Mouse (Mus musculus) Patski (cell line): Measurements from ENCODE around the gene Fsip1. TPM values are rescaled to one million over a fixed set of nuclear protein-coding genes. Genes with fewer than 3 reads are reported as not detected.

Experiments
- ATAC-seq: fragments of 100-300 bp; one replicate; pipeline ENCODE4 v1.8.0; 2021
- CTCF ChIA-PET: fragments of 350-600 bp; sonication (Branson Sonifier 250); formaldehyde crosslinking; loops from one replicate; lab custom pipeline; 2022; ENCODE audit warnings: inconsistent platforms; lab: Charles Lee
- POLR2A ChIA-PET: fragments of 350-600 bp; sonication (Branson Sonifier 250); formaldehyde crosslinking; loops from one replicate; lab custom pipeline; 2022; ENCODE audit warnings: antibody characterized with exemption, inconsistent platforms; lab: Charles Lee
- DNase-seq: peaks from one replicate; pipeline ENCODE4 v3.0.0-alpha.2; 2011; ENCODE audit warnings: low read depth, low spot score
- H3K27me3 ChIP-seq: fragments of 371-371 bp; one replicate; pipeline ENCODE4 v1.5.1; 2021
- CTCF ChIP-seq: fragments of 100-300 bp; IDR thresholded peaks from one replicate; pipeline ENCODE4 v1.5.1; 2021
- in situ Hi-C: fragments of 300-500 bp; cut with MboI; formaldehyde crosslinking; loops from 3 replicates; pipeline ENCODE4 v1.11.1; 2018; ENCODE audit warnings: low pct_unique_long_range_greater_than_20kb, mixed read lengths
- polyA plus RNA-seq: library from polyadenylated mRNA; unstranded; gene quantifications from one replicate; pipeline ENCODE4 v1.2.3, GENCODE M21; 2021

The Fsip1 gene
- polyA plus RNA-seq, 1 experiment from 2014 or later, result 0.99 TPM

GRCm38 (mm10) chr2:118209712-118210111 is 47.1 kb downstream of the Fsip1 start:
- peaks cover 8% of the 10 kb centered on the region for H3K27me3 ChIP-seq
- no peak for TF ChIP-seq CTCF
- no peak for DNase-seq
- in situ Hi-C loops, result no loop called here
- CTCF ChIA-PET, result interaction anchor here (1.2 kb wide), 2 partner anchors 10 to 35 kb away, joined by 4 to 5 read pairs; no protein-coding TSS in a partner anchor
- ATAC-seq, result no peak
- POLR2A ChIA-PET, result interaction anchor here (0.6 kb wide), 1 partner anchor 1161 kb away, joined by 11 read pairs; no protein-coding TSS in a partner anchor

- in situ Hi-C loops, result no loop called here
- no peak for ATAC-seq
- DNase-seq, result no peak
- no peak for TF ChIP-seq CTCF
- peaks cover 8% of the 10 kb centered on the region for H3K27me3 ChIP-seq
- ChIA-PET POLR2A (no interaction called here), CTCF (interaction anchor here (1.2 kb wide), 1 partner anchor 9 kb away, joined by 4 read pairs; no protein-coding TSS in a partner anchor)
Measured at GRCm38 (mm10) chr2:118208651-118209050, 48.1 kb downstream of the Fsip1 start.

GRCm38 (mm10) chr2:118205991-118206585 is 50.7 kb downstream of the Fsip1 start:
- in situ Hi-C loops, result no loop called here
- peaks cover 8% of the 10 kb centered on the region for H3K27me3 ChIP-seq
- CTCF ChIA-PET, result interaction anchor here (0.8 to 1.7 kb wide), 2 partner anchors 20 to 33 kb away, joined by 4 to 5 read pairs; no protein-coding TSS in a partner anchor
- ATAC-seq (no peak), DNase-seq (no peak)
- POLR2A ChIA-PET, result interaction anchor here (0.6 kb wide), 1 partner anchor 38 kb away, joined by 3 read pairs; no protein-coding TSS in a partner anchor
- TF ChIP-seq CTCF, result no peak

GRCm38 (mm10) chr2:118204646-118205045 is 52.1 kb downstream of the Fsip1 start:
- POLR2A ChIA-PET, result interaction anchor here (0.6 kb wide), 1 partner anchor 21 kb away, joined by 3 read pairs; no protein-coding TSS in a partner anchor
- ATAC-seq, result no peak
- no peak for DNase-seq
- CTCF ChIA-PET, result interaction anchor here (1.5 kb wide), 1 partner anchor 37 kb away, joined by 4 read pairs; no protein-coding TSS in a partner anchor
- H3K27me3 ChIP-seq, result peaks cover 8% of the 10 kb centered on the region
- in situ Hi-C loops, result no loop called here
- no peak for TF ChIP-seq CTCF

GRCm38 (mm10) chr2:118203739-118204461 is 52.9 kb downstream of the Fsip1 start:
- no peak for TF ChIP-seq CTCF
- ATAC-seq (peak; percentile 91), DNase-seq (peak; percentile 94)
- in situ Hi-C loops, result no loop called here
- ChIA-PET POLR2A (interaction anchor here (0.6 to 1.2 kb wide), 2 partner anchors 22 to 36 kb away, joined by 3 read pairs; no protein-coding TSS in a partner anchor), CTCF (interaction anchor here (0.9 to 1.8 kb wide), 4 partner anchors 37 to 132 kb away, joined by 3 to 7 read pairs (median 4); no protein-coding TSS in a partner anchor)
- H3K27me3 ChIP-seq, result peaks cover 3% of the 10 kb centered on the region

- no peak for ATAC-seq
- in situ Hi-C loops, result no loop called here
Measured at GRCm38 (mm10) chr2:118202934-118203333, 53.8 kb downstream of the Fsip1 start.

GRCm38 (mm10) chr2:118201983-118202382 is 54.8 kb downstream of the Fsip1 start:
- in situ Hi-C loops, result no loop called here
- CTCF ChIA-PET, result interaction anchor here (0.8 to 1.5 kb wide), 2 partner anchors 35 to 43 kb away, joined by 3 to 4 read pairs; no protein-coding TSS in a partner anchor
- TF ChIP-seq CTCF, result no peak
- no peak for DNase-seq
- H3K27me3 ChIP-seq, result no peaks in the 10 kb centered on the region
- no peak for ATAC-seq
- POLR2A ChIA-PET, result interaction anchor here (0.8 kb wide), 1 partner anchor 36 kb away, joined by 3 read pairs; no protein-coding TSS in a partner anchor

More at GRCm38 (mm10) chr2:118202934-118203333, 53.8 kb downstream of the Fsip1 start:
- TF ChIP-seq CTCF, result no peak
- no peaks in the 10 kb centered on the region for H3K27me3 ChIP-seq
- POLR2A ChIA-PET, result interaction anchor here (1.2 kb wide), 1 partner anchor 37 kb away, joined by 3 read pairs; no protein-coding TSS in a partner anchor
- no peak for DNase-seq
- CTCF ChIA-PET, result interaction anchor here (0.8 to 1.8 kb wide), 4 partner anchors 34 to 88 kb away, joined by 3 to 7 read pairs (median 4); no protein-coding TSS in a partner anchor

- in situ Hi-C loops, result loop anchor here (5.0 kb wide), 2 partner anchors 42 to 83 kb away; no protein-coding TSS in a partner anchor
- CTCF ChIA-PET, result interaction anchor here (0.6 to 2.1 kb wide), 24 partner anchors 9 to 745 kb away, joined by 3 to 32 read pairs (median 5); no protein-coding TSS in a partner anchor
- no peak for DNase-seq
- peak; percentile 90 for TF ChIP-seq CTCF
- no peaks in the 10 kb centered on the region for H3K27me3 ChIP-seq
- POLR2A ChIA-PET, result no interaction called here
- ATAC-seq, result no peak
Measured at GRCm38 (mm10) chr2:118199867-118200266, 56.9 kb downstream of the Fsip1 start.

- DNase-seq, result no peak
- CTCF ChIA-PET, result interaction anchor here (1.6 kb wide), 1 partner anchor 40 kb away, joined by 4 read pairs; no protein-coding TSS in a partner anchor
- no peak for ATAC-seq
- no peaks in the 10 kb centered on the region for H3K27me3 ChIP-seq
- POLR2A ChIA-PET, result no interaction called here
- in situ Hi-C loops, result loop anchor here (5.0 kb wide), 2 partner anchors 45 to 80 kb away; no protein-coding TSS in a partner anchor
- no peak for TF ChIP-seq CTCF
Measured at GRCm38 (mm10) chr2:118196966-118197365, 59.8 kb downstream of the Fsip1 start.

- CTCF ChIA-PET, result interaction anchor here (1.1 to 1.7 kb wide), 2 partner anchors 66 to 88 kb away, joined by 3 read pairs; no protein-coding TSS in a partner anchor
- no peak for ATAC-seq
- in situ Hi-C loops, result no loop called here
Measured at GRCm38 (mm10) chr2:118182136-118182535, 74.6 kb downstream of the Fsip1 start.

More at GRCm38 (mm10) chr2:118182136-118182535, 74.6 kb downstream of the Fsip1 start:
- no peak for DNase-seq
- no peak for TF ChIP-seq CTCF
- POLR2A ChIA-PET, result no interaction called here
- H3K27me3 ChIP-seq, result no peaks in the 10 kb centered on the region
